Mouse (Mus musculus) heart, postnatal 14 days (tissue): ENCODE results near the gene Adprm. TPM values are rescaled to one million over a fixed set of nuclear protein-coding genes. Genes with fewer than 3 reads are reported as not detected.
"Not testable (repeated sequence)": the region's sequence is repeated elsewhere in the genome, so short reads cannot be mapped to it uniquely, and the experiment has no call there.

Experiments
- DNase-seq, 2 experiments: peaks; one replicate each; pipeline ENCODE4 v3.0.0; 2021 to 2022
- intact Hi-C: fragments of 180-260 bp; cut with DNase I; formaldehyde crosslinking; loops from one replicate; pipeline ENCODE4 v1.15.1; 2025
- total RNA-seq, 2 experiments: library from RNA; stranded (reverse); gene quantifications; 2 replicates each; pipeline ENCODE4 v1.2.3; 2021

The Adprm gene
- total RNA-seq, 2 experiments from 2014 or later: 13.8 to 15.9 TPM

DNA sequence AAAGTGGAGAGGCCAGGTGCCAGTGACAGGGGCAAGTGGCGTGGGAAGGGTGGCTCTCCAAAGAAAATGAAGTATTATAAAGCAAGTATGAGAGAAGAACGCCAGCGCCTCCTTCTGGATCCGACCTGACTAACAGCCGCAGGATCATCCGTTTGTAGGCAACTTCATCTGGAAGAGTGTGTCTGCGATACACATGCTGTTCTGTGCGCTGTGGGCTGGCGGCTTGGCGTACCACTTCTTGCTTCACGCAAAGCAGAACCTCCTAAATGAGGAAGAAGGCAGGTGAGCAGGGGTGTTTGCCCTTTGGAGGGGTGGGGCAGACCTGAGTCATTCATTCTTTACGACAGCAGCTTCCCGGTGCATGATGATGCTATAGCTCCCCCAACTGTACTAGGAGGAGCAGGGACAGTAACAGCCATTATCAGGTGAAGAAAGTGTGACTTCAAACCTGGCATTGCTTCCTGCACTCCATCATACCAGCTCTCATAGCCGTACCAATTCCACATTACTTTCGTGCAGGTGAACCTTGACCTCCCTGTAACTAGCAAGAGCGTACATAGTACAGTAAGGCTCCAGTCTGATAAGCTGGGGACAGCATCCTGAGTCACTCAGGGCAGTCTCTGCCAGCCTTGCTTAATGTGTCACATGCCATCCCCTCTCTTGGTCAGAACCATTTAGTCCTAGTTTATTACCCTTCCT lies 21.3 kb downstream of the Adprm start:
- no peak for DNase-seq
- intact Hi-C loops: no loop called here

DNA sequence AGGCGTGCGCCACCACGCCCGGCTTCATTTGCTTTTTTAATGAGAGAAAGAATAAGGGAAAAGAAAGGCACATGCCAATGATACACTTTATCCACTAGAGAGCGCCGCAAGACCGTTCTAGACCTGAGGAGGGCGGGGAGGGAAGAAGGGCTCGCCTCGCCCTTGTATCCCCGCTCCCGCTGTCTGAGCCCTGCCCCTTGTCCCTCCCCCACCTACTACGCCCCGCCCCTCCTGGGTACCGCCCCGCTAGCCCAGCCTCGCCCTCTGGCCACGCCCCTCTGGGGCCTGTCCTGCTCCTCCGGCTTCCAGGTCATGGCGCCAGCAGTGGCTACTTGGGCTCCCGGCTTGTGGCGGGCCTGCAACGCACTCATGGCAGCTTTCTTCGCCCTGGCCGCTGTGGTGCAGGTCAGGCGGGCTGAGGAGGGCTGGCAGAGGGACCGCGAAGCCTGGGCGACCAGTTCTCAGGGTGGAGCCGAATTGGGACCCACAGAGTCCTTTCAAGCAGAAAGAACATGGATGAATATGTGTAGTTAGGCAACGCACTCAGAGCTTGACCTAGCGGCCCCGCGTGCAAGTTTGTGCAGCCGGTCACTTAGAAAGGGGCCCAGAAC lies 27.4 kb downstream of the Adprm start, which contains the start of gene Tmem220:
Gene Tmem220 (plus strand): TSS at position 288 of the 611 bp plus-strand sequence.
- DNase-seq: peak; percentile 95 to 96
- intact Hi-C loops: loop anchor here (1.0 kb wide), 4 partner anchors 27 to 76 kb away; partner anchors contain the start of genes Adprm and Sco1

DNA sequence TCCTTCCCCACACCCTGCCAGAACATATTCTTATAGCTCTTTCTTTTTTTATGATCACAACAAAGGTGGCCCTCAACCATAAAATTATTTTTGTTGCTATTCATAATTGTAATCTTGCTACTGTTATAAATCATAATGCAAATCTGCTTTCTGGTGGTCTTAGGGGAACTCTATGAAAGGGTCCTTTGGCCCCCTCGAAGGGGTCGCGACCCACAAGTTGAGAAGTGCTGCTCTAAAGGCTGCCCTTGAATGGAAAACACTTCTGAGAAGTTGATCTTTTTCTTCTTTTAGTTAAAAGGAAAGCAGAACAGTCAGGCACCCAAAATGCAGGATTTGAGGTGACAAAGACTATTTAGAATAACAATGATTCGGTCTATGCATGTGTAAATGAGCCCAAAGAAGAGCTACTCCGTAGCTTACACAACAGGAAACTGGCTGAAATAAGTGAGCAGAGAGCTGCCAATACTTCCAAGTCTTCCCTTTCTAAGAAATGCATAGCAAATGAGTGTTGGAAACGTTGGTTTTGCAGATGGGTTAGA lies 28.5 kb downstream of the Adprm start:
- intact Hi-C loops: loop anchor here (1.0 kb wide), 3 partner anchors 56 to 77 kb away; no protein-coding TSS in a partner anchor
- DNase-seq: no peak

DNA sequence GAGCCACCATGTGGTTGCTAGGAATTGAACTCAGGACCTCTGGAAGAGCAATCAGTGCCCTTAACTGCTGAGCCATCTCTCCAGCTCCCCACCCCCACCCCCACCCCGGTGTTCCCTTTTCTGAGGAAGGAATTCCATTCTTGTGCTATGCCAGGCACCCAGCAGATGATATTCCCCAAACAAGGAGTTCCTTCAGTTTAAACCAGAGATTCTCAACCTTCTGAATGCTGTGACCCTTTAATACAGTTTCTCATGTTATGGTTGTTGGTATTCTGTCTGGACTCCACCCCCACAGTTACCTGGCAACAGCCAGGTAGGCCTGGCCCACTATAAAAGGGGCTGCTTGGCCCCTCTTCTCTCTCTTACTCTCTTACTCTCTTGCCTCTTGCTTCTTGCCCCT lies 29.2 kb downstream of the Adprm start:
- intact Hi-C loops, DNase-seq: not testable (repeated sequence)

DNA sequence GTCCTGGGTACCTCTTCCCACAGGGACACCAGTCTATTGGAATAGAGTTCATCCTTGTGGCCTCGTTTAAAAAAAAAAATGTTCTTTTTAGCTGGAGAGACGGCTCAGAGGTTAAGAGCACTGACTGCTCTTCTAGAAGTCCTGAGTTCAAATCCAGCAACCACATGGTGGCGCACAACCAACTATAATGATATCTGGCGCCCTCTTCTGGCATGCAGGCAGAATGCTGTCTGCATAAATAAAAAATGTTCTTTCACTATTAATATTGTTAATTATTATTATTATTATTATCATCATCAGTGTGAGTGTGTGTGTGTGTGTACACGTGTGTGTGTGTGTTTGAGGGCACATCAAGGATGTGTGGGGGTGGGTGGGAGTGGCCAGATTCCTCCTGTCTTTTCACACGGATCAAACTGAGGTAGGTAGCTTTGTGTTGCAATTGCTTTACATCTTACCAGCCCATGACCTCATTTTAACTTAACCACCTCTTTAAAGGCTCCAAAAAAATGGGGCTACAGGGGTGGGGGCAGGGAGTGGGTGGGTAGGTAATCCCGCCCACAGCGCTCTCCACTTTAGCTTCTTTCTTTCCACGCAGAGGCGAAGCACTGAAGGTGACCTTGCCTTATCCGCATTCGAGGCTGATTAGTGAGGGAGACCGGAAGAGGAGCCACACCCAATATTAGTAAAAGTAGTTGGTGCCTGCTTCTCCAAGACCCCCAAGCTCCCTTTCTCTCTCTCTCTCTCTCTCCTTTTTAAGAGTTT lies 29.9 kb downstream of the Adprm start:
- intact Hi-C loops: no loop called here

DNA sequence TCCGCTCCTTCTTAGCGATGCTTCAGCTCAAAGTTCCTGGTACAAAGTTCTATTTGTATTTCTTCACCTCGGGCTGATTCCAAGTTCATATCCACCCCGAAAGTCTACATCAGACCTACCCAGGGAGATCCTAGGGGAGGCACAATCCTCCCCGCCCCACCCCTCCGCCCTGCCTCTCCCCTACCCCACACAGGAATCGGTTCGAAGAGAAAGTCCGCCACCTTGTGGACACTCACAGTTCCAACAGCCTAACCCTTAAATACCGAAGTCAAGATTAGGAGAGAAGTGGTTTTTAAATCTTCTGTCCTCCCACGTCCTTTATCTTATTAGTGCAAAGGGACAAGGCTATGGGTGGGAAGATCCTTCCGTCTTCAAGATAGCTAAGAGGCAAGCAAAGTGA lies 31.4 kb downstream of the Adprm start:
- peak; percentile 68 to 81 for DNase-seq
- intact Hi-C loops: loop anchor here (1.0 to 2.0 kb wide), 2 partner anchors 36 to 115 kb away; no protein-coding TSS in a partner anchor

More for the DNA sequence above, 29.9 kb downstream of the Adprm start:
- DNase-seq: peak in 1 of 2 experiments; percentile 44

DNA sequence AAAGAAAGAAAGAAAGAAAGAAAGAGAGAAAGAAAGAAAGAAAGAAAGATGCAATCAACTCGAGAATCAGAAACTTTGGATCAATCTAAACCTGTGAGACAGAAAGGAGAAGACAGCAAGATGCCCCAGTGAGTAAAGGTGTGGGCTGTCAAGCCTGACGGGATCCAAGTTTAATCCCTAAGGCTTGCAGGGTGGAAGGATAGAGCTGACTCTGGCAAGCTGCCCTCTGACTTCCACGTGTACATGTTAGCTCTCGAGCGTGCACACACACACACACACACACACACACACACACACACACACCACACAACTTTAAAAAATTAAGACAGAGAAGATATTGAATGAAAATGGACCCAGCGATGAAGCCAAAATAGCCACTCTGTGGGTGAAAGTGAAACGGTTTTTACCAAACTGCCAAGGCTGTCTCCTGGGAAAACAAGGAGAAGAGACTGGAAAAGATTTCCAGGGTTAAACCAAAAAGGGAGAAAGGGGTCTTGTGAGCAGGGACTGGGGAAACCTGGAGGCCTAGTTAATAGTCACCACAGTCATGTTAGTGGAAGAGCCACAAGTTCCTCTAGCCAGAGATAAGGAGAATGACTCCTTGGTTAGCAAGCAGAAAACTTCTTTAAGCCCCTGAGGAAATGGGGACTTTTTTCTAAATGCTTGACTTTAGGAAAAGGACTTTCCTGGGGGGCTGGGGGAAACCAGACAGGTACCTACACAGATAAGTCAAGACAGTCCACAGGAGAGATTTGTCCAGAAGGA lies 32.5 kb downstream of the Adprm start:
- intact Hi-C loops: loop anchor here (2.0 kb wide), 1 partner anchor 35 kb away; no protein-coding TSS in a partner anchor
- DNase-seq: no peak

DNA sequence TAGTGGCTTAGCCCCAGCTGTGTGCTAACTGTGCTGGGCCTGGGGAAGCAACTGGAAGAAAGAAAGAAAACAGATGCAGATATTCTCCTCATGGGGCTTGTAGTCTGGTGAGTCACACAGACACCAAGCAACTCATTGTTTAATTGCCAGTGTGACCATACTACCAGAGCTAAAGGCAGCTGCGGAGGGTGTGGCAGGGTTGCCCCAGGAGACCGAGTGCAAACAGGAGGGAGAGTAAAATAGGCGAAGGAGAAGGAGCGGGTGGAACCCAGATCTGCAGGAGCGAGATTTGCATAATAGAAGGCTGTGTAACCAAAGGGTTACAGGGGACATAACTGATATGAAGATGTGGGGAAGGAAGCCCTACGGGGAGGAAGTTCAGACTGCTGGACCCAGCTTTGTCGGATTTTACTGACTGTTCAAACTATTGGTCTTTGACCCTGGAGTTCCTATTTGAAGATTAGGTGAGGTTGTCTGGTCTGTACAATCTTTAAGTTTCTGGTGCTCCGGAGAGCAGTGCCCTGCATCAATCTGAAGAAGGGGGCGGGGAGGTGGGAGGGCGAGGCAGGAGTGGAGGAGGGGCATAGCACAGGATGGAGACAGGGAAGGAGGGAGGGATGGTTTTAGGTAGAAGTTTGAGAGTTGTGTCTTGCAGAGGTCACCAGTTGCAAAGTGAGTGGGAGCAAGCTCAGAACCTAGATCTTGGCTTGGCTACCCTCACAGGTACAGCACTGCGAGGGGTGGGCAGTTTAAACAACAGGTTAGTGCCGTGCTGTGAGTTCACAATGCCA lies 34.4 kb downstream of the Adprm start:
- intact Hi-C loops: no loop called here
- DNase-seq: peak in 1 of 2 experiments; percentile 21

DNA sequence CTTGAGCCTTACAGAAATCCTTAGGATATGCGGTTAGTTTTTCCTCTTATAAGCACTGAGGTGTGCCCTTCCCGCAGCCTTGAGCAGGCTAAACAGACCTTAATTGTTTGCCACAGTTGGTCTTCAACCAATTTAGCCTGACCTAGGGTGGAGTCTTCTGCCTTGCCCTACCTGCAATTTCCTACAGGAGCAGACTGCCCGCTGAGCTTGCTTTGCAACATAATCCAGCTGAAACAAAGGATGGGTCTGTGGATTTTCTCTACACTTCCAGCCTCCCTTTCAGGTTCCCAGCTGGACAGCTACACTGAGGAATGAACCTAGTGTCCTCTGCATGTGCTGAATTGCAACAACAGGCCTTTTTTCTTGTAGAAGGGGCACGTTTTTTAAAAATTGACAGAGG lies 40.8 kb downstream of the Adprm start:
- no peak for DNase-seq
- intact Hi-C loops: no loop called here

DNA sequence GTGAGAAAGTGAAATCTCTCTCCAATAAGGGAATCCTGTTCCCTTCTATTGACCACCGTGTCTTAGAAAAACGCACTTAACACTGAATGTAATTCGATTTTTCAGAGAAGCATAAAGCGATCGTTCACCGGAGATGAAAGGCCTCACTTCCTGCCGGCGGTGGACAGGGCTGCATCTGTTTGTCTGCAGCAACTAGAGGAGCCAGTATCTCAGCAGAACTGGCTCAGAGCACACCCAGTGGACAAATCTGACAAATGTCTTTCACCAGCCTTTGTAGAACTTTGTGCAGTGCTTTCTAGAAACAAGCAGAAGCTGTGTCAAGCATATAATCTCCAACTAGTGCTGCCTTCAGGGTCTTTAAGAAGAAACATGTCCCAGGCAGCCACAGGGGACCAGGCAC lies 42.0 kb downstream of the Adprm start:
- DNase-seq: peak in 1 of 2 experiments; percentile 33
- intact Hi-C loops: no loop called here

DNA sequence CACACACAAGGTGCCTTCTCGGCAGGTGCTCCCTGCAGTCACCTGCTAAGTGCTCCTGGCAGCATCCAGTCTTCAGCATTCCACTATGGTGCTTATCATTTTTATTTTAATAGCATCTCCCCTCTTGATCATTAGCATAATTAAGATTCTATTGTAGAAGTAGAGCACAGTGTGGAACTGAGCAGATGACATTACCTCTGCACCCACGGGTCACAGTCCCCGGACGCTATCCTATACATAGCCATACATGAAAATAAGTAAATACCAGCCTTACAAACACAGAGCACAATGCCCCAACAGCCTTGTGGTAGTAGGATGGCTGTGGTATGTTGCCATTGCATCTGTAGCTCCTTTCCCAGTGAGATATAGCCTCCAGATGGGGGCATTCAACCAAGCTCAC lies 43.9 kb downstream of the Adprm start:
- DNase-seq: no peak
- intact Hi-C loops: no loop called here

DNA sequence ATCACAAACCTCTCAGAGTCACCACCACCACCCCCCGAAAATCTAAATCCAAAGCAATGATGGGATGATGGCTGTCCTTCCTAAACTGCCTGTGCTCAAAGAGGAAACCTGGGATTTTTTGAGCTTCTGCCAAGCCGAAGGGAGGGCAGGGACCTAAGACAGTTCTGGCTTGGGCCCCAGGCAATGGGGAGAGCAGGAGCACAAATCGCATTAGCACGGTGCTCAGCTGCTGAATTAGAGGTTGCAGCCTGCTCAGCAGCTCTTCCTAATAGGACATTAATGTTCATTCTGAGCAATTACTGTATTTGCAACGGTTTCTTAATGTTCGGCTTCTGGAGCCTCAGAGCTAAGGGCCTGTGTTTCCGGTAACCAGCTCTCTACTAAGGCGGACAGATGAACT lies 44.4 kb downstream of the Adprm start:
- DNase-seq: no peak
- intact Hi-C loops: no loop called here

DNA sequence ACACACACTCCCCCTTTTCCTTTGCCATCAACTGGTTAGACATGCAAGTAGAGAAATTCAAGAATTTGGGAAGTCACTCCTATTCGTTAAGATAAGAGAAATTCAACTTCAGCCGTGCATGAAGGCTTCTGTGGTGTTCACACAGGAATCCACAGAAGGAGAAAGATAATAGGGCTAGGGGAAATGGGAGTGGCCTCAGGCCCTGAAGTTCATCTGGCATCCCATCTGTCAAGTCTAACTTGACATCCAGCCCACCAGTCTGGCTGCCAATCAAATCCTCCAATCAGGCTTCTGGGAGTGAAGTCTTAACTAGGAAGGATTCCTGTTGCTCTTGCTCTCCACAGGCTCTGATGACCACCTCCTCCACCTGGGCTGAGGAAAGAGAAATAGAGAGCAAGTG lies 49.5 kb downstream of the Adprm start:
- intact Hi-C loops: no loop called here
- no peak for DNase-seq

DNA sequence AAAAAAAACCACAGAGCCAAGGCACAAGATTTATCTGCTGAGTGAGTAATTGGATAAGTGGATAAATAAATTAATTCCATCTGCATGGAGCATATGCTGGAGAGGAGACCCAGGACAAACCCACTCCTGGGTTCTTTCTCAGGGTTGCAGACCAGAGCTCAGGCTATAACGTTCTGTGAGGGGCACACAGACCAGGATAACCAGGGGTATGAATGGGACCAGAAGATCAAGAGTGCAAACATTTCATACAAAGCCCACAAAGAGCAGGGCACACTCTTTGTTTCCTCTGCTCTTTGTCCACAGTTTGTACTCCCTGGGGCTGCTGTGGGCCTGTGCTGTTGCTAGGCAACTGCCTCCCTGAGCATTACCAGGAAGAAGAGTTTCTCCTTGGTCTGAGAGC lies 50.7 kb downstream of the Adprm start:
- DNase-seq: no peak
- intact Hi-C loops: no loop called here

DNA sequence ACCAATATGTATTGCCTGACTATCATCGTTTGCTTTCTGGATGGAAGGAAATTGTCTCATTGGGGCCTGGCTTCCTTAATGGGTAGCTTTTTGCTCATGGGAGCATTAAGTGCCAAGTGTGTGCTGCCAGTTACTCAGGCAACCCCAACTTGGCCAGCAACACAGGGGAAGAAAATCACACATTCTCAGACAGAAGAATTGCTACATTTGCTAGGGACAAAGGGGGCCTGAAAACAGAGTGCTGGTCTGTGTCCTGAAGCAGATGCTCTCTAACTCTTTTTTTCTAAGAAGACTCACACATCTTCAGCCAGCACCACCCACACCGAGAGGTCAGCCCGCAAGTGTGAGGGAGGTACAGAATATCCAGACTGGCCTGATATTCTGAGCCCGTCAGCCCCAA lies 51.7 kb downstream of the Adprm start:
- DNase-seq: no peak
- intact Hi-C loops: no loop called here

DNA sequence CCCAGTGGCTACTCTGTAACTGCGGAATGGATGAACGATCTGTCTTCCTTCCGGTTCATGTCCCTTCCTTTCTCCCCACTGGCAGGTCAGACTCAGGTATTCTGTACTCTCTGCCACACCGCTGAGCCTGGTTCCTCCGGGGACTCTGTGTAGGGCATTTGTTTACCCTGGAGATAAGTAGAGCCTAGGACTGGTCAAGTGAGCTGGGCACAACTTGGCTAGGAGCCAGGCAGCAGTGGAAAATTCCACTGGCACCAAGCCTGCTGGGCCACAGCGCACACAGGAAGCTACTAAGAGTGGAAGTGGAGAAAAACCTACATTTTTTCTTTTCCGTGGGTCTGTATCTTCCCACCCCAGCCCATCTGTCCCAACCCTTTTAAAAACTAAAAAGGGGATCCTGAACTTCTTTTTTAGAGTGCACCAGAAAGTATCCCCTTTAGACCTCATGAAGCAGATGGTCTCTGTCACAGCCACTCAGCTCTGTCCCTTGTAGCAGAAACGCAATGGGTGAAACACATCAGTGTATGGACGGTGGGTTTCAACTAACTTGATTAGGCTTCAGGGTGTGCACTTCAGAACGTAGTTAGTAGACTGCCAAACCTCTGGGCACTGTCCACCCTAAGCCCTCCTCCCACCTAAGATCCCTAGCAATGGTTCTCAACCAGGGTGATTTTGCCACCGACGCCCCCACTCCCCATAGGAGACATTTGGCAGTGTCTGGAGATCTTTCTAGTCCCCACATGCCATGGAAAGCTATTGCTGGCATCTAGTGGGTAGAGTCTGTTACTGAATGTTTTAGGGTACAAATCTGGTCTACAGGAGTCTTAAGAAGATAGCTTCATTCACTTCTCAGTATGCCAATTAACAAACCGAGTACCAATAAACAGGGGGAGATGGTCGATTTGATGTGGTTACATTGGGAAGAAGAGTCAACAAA lies 53.7 kb downstream of the Adprm start:
- intact Hi-C loops: no loop called here
- peak; percentile 68 to 77 for DNase-seq

DNA sequence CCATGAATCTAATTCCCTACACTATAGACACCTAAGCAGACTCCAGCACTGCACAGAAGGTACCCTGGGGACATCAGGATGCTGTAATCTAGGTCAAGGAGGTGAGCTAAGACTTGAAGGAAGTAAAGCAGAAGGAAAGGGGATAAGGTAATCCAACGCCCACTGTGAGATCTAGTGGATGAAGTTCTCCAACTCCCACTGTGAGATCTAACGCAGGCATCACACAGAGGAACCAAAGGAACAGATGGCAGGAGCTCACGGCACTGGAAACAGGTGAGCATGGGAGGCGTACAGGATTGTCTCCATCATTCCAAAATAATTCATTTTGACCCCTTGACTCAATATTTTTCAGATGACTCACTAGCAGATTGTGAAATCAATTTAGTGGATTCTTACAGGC lies 55.9 kb downstream of the Adprm start:
- intact Hi-C loops: no loop called here
- no peak for DNase-seq

DNA sequence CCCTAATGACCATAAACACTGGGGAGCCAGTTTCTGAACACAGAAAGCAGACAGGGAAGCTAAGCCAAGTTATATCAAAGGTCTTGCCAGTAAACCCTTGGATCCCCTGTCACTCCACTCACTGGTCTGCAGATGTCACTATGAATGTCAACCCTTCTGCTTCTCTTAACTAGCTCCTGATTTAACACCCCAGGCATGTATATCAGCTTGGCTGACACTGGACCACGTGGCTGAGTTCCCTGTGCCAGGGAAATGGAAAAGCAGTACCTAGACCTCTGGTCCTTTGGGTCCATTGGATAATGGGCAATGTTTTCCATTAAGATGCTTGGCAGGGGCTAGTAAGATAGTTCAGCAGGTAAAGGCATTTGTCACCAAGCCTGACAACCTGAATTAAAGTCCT lies 58.7 kb downstream of the Adprm start:
- peak in 1 of 2 experiments; percentile 39 for DNase-seq
- intact Hi-C loops: no loop called here
